Mouse (Mus musculus): ENCODE data around the gene Zbtb17. TPM values are rescaled to one million over a fixed set of nuclear protein-coding genes. Genes with fewer than 3 reads are reported as not detected.

Gene Zbtb17
- 20.1 and 21.6 TPM in 2 replicates for polyA plus RNA-seq (2021; fragmentation: Nextera tagmentation)
- long read RNA-seq, experiment 1, transcript Zbtb17-201 (16 exons, 2,722 nt): major isoform, 49 of 102 reads
- long read RNA-seq, experiment 1, partial matches to known transcripts: 13 of 102 reads
- long read RNA-seq, experiment 1, other reads (novel, unspliced or antisense): 37 of 102 reads
- long read RNA-seq, experiment 2, partial matches to known transcripts: 14 of 19 reads
- long read RNA-seq, experiment 2, other reads (novel, unspliced or antisense): 2 of 19 reads

GRCm38 (mm10) chr4:141444451-141445327, at the start of gene Zbtb17:
Gene Zbtb17, plus strand, starts transcription at chr4:141444654.

GRCm38 (mm10) chr4:141398545-141398944, 45.9 kb upstream of the Zbtb17 start, which contains the start of gene Clcnka:
Gene Clcnka, minus strand, starts transcription at chr4:141398724.

DNA sequence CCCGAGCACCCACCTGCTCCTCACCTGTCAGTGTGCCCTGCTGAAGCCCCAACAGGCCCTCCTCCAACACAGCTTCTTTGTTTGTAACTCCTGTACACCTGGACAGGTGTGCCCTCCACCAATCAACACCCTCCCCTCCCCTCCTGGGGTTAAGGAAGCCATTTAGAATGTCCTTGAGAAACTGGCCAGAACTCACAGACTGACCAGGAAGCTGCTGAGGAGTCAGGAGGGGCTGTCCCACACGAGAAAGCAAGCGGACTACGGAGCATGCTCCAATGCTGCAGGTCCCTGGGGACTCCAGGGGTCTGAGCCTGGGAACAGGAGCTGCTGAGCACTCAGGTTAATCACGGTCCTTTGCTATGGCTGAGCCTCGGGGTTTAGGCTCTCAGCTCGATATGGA, 28.5 kb upstream of the Zbtb17 start, which contains the start of gene Clcnkb:
Clcnkb (minus strand) TSS at position 91 of the 400 bp plus-strand sequence.

DNA sequence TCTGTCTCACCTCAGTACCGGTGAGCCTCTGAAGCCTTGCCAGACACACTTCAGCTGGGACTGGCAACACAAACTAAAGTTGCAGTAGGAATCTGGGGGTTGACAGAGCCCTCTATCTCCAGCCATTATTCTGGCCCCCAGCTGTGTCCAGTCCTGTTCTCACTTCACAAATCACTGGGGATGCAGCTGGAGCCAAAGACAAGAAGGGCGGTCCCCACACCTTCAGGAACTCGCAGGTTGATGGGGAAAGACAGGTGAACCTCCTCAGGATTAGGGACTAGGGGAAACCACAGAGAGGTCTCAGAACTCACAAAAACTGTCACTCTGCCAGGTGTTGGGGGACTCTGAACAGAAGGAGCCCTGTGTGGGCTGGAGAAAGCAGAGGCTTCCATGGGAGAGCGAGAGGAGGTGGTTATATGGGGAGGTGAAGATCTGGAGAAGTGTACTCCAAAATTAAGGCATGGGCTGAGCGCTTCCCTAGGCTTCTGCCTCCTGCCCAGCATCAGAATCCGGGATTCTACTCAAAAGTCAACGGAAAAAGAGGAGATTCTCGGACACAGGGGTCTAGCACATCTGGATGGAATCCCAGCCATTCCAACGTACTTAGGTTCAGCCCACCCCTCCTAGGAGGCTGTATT, 24.1 kb upstream of the Zbtb17 start, which contains the start of gene Hspb7:
Hspb7 (plus strand) TSS at position 588 of the 638 bp plus-strand sequence.

DNA sequence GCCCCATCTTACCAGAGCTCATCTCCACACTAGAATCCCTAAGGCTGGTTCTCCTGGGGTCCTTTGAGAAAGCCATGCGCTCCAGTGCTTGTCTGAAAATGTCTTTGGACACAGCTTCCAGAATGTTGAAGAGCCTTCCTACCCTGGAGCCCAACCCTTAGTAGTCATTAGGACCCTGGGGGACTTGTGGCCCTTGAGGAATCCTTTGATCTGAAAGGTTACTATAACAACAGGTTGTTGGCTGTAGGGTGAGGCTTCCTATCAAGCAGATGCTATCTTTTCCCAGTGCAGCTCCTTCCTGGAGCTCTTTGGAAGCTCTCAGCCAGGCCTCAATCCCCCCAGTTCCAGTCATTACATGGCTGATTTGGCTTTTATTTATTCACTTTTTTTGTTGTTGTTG, 8.5 kb upstream of the Zbtb17 start, which contains the start of gene Srarp:
Srarp (minus strand) TSS at position 132 of the 400 bp plus-strand sequence.

Other genes starting within 250 kb of the Zbtb17 start
- gene Rsg1, start 230.7 kb upstream of the Zbtb17 start, polyA plus RNA-seq (2021; fragmentation: Nextera tagmentation): 4.0 and 4.5 TPM in 2 replicates
- gene Arhgef19, start 205.2 kb upstream of the Zbtb17 start, polyA plus RNA-seq (2021; fragmentation: Nextera tagmentation): 3.6 and 17.0 TPM in 2 replicates
- gene Epha2, start 143.4 kb upstream of the Zbtb17 start, polyA plus RNA-seq (2021; fragmentation: Nextera tagmentation): 0.07 and 0.16 TPM in 2 replicates
- gene Fam131c, start 76.4 kb upstream of the Zbtb17 start, polyA plus RNA-seq (2021; fragmentation: Nextera tagmentation): 0.18 and 2.4 TPM in 2 replicates
- gene Clcnka, start 45.9 kb upstream of the Zbtb17 start, polyA plus RNA-seq (2021; fragmentation: Nextera tagmentation): not detected in 2 replicates
- not detected in 2 replicates for gene Clcnkb, start 28.6 kb upstream of the Zbtb17 start, polyA plus RNA-seq (2021; fragmentation: Nextera tagmentation)
- gene Hspb7, start 23.9 kb upstream of the Zbtb17 start, polyA plus RNA-seq (2021; fragmentation: Nextera tagmentation): 0.11 and 0.14 TPM in 2 replicates
- 0.23 and 0.88 TPM in 2 replicates for gene Srarp, start 8.5 kb upstream of the Zbtb17 start, polyA plus RNA-seq (2021; fragmentation: Nextera tagmentation)
- gene Spen, start 93.9 kb downstream of the Zbtb17 start, polyA plus RNA-seq (2021; fragmentation: Nextera tagmentation): 1.8 and 6.4 TPM in 2 replicates
- gene Fblim1, start 161.4 kb downstream of the Zbtb17 start, polyA plus RNA-seq (2021; fragmentation: Nextera tagmentation): 0.31 and 0.87 TPM in 2 replicates
- gene Tmem82, start 174.0 kb downstream of the Zbtb17 start, polyA plus RNA-seq (2021; fragmentation: Nextera tagmentation): 0.16 and 0.56 TPM in 2 replicates
- gene Slc25a34, start 179.2 kb downstream of the Zbtb17 start, polyA plus RNA-seq (2021; fragmentation: Nextera tagmentation): 2.3 and 4.4 TPM in 2 replicates
- gene Plekhm2, start 220.2 kb downstream of the Zbtb17 start, polyA plus RNA-seq (2021; fragmentation: Nextera tagmentation): 8.3 and 9.7 TPM in 2 replicates
- not detected in 2 replicates for gene Rsc1a1, start 240.9 kb downstream of the Zbtb17 start, polyA plus RNA-seq (2021; fragmentation: Nextera tagmentation)